Mouse (Mus musculus) layer of hippocampus, postnatal 14 days (tissue): ENCODE measurements around the gene Pde4a. TPM values are rescaled to one million over a fixed set of nuclear protein-coding genes. Genes with fewer than 3 reads are reported as not detected.
"Not testable (repeated sequence)": the region's sequence is repeated elsewhere in the genome, so short reads cannot be mapped to it uniquely, and the experiment has no call there.

Experiments used
- DNase-seq, 2 experiments: peaks; one replicate each; pipeline ENCODE4 v3.0.0; 2021 to 2022; ENCODE audit warnings: low spot score in 2 of 2, mixed read lengths in 1 of 2
- total RNA-seq, 2 experiments: library from RNA; stranded (reverse); gene quantifications; 2 replicates each; pipeline ENCODE4 v1.2.3; 2021

The Pde4a gene
- total RNA-seq, 2 experiments from 2014 or later = 63.8 to 69.9 TPM

DNA sequence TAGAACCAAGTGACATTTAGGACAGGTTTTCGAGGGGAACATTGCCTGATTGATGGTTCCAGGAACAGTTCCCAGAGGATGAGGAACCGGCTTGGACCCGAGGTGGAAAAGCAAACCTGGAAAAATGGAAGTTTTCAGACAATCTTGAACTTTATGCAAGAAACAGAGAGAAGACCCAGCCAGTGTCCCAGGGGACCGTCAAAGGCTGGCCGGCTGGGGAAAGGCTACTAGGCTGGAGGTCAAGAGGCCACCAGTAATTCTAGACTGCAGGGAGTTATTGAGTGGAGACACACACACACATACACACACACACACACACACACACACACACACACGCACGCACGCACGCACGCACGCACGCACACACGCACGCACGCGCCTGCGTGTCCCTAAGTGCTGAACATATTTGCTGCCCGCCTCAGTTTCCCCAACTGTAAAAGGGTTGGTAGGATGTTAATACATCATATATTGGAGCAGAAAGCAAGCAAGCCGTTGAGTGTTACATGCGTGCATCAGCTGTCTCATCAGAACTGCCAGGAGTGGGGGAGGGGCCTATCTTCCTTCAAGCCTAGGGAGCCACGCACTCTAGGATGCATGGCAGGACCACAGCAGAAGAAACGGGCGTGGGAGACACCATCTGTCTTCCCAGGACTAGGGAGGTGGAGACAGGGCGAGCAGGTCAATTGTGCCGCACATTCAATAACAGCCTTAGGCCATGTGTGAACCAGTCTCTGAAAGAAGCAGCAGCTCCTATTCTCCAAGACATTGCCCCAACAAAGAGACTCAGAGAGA is 50.7 kb downstream of the Pde4a start:
- peak; percentile 42 to 67 for DNase-seq

- no peak for DNase-seq
Measured at GRCm38 (mm10) chr9:21219820-21220219, 54.3 kb downstream of the Pde4a start.

DNA sequence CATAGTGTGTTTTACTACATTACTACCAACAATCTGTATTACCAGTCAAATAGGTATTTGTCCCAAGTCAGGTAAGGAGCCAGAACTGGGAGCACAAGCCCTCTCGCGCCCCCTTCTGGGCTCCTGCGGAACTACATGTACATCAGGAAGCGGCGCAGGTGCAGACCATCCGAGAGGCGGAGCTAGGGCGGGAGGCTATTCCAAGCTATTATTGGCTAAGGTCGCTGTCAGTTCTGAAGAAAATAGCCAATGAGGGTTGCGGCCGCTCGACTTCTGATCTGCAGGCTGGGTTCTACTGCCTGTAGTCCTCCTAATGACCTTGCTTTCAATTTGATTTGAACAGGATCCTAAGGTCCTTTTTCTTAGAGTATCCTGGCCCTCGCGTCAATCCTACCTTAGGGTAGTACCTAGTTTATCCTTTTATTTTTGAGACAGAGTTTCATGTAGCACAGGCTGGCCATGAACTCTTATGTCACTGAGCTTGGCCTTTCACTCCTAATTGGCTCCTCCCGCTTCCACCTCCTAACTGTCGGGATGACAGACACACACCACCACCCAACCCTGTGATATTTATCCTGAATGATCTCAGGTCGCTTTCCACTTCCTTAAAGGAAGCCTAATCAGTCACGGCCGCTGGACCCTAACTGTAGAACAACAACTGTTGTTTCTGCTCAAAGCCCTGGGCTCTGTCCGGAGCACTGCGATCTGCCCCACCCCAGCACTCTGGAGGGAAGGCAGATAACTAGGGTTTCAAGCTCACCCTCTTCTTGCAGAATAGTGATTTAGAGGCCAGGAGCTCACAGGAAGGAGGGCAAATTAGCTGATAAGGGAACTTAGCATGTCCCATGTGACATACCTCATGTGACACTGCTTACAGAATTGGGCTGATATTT is 55.2 kb downstream of the Pde4a start:
- peak; percentile 92 to 95 for DNase-seq

- DNase-seq = peak in 1 of 2 experiments; percentile 49
Measured at GRCm38 (mm10) chr9:21221383-21221929, 55.9 kb downstream of the Pde4a start.

DNA sequence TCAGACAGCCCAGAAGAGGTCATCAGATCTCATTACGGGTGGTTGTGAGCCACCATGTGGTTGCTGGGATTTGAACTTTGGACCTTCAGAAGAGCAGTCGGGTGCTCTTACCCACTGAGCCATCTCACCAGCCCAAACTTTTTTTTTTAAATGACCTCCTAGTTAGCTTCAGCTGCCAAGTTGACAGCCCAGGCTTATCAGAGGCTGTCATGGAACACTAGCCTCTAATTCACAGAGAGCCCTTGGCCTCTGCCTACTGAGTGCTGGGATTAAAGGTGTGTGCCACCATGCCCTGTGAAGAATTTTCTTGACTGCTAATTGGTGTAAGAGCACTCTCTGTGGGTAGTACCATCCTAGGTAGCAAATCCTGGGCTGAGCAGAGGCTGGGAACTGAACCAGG is 58.0 kb downstream of the Pde4a start:
- DNase-seq = not testable (repeated sequence)

GRCm38 (mm10) chr9:21223906-21224305 is 58.4 kb downstream of the Pde4a start:
- DNase-seq = no peak

- DNase-seq = no peak
Measured at GRCm38 (mm10) chr9:21224576-21225414, 59.3 kb downstream of the Pde4a start.

DNA sequence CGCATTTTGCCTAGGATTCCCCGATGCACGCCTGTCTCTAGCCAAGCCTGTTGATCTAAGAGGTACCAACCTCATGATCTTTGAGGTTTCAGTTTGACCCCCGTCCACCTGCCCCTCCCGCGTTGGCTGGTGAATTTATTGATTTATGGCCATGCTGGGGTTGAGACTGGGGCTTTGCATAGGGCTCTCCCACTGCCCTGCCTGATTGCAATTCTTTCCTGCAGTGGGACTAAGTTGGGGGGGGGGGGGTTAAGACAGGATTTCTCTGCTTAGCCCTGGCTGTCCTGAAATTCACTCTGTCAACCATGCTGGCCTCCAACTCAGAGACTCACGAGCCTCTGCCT is 59.9 kb downstream of the Pde4a start:
- no peak for DNase-seq

GRCm38 (mm10) chr9:21227342-21227741 is 61.8 kb downstream of the Pde4a start:
- DNase-seq = no peak

DNA sequence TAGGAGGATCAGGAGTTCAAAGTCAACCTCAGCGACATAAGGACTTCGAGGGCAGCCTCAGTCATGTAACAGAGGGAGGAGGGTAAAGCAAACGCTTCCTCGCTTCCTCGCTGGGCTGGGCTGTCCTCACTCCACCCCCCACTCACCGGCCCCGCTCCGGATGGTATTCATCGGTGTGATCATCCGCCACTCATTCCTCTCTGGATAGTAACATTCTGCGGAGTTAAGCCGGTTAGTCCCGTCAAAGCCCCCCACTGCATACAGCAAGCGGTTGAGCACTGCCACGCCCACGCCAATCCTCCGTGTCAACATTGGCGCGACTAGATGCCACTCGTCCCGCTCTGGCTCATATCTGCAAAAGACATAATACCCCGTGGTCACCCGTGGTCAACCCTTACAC is 66.0 kb downstream of the Pde4a start:
- DNase-seq = no peak

GRCm38 (mm10) chr9:21232867-21233266 is 67.4 kb downstream of the Pde4a start:
- no peak for DNase-seq

GRCm38 (mm10) chr9:21233366-21233765 is 67.9 kb downstream of the Pde4a start:
- DNase-seq = no peak

DNA sequence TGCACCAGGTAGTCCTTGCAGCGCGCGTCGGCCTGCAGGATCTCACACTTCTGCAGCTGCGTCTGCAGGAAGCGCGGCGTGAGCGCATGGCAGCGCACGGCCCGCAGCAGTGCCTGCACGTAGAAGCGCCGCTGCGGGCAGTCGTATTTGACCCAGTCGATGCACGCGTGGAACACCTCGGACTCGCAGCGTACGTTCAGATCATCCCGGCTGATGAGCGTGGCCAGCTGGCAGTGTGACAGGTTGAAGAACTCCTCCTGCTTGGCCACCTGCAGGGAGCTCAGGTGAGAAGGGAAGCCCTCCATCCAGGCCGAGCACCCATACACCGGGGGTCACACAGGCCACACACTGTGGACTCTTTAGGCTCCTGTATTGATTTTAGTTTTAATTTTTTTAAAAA is 68.3 kb downstream of the Pde4a start:
- DNase-seq = no peak

GRCm38 (mm10) chr9:21235341-21235740 is 69.8 kb downstream of the Pde4a start:
- DNase-seq = no peak

DNA sequence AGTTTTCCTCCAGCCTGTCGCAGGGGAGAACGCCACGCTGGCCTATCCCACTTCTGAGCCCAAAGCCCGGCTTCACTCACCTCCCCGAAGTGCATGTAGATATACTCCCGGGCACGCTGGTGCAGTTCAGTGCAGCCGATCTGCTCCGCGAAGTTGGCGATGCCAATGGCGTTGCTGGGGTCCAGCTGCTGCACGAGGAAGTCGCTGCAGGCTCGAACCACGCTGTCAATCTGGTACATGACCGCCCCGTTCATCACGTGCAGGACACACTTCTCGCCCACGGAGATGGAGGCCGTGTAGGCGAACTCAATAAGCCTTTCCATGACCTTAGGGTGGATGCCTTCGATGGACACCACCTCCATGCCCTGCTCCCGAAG is 71.5 kb downstream of the Pde4a start:
- DNase-seq = no peak

- peak in 1 of 2 experiments; percentile 32 for DNase-seq
Measured at GRCm38 (mm10) chr9:21237368-21238003, 72.0 kb downstream of the Pde4a start.

GRCm38 (mm10) chr9:21238004-21238732 is 72.7 kb downstream of the Pde4a start:
- peak in 1 of 2 experiments; percentile 28 for DNase-seq

GRCm38 (mm10) chr9:21238733-21239464 is 73.4 kb downstream of the Pde4a start, which contains the start of gene Keap1:
TSS of gene Keap1 (minus strand) at chr9:21239361.
- peak; percentile 70 to 73 for DNase-seq

GRCm38 (mm10) chr9:21239465-21239848 is 73.9 kb downstream of the Pde4a start:
- DNase-seq = no peak
